Mouse (Mus musculus) intestine, postnatal 0 days (tissue): ENCODE results near the gene Sh3bp4. TPM values are rescaled to one million over a fixed set of nuclear protein-coding genes. Genes with fewer than 3 reads are reported as not detected.

Source experiments
- ATAC-seq: fragments of 200-750 bp; cut with Nextera tagmentation; 2 replicates; pipeline ENCODE4 v1.8.0; 2017; ENCODE audit warnings: mild to moderate bottlenecking, moderate TSS enrichment, moderate library complexity
- H3K27ac ChIP-seq: fragments of 300-500 bp; sonication (generic); 2 replicates; pipeline ENCODE4 v1.5.1; 2014; ENCODE audit warnings: mild to moderate bottlenecking, low read depth, low read length, moderate library complexity
- H3K27me3 ChIP-seq: fragments of 300-500 bp; sonication (generic); replicated peaks from 2 replicates; pipeline ENCODE4 v1.6.1; 2014; ENCODE audit warnings: low read length, mixed read lengths; ENCODE audit not compliant: control insufficient read depth, insufficient read depth
- H3K36me3 ChIP-seq: fragments of 300-500 bp; sonication (generic); 2 replicates; pipeline ENCODE4 v1.6.1; 2014; ENCODE audit warnings: mild to moderate bottlenecking, moderate library complexity; ENCODE audit not compliant: control insufficient read depth, insufficient read depth
- H3K4me1 ChIP-seq: fragments of 300-500 bp; sonication (generic); replicated peaks from 2 replicates; pipeline ENCODE4 v1.6.1; 2014; ENCODE audit warnings: antibody characterized with exemption, low read length, mixed read lengths; ENCODE audit not compliant: control insufficient read depth, insufficient read depth
- H3K4me2 ChIP-seq: fragments of 300-500 bp; sonication (generic); replicated peaks from 2 replicates; pipeline ENCODE4 v1.6.1; 2014; ENCODE audit warnings: low read depth, mild to moderate bottlenecking, moderate library complexity
- H3K4me3 ChIP-seq: fragments of 300-500 bp; sonication (generic); 2 replicates; pipeline ENCODE4 v1.5.1; 2014; ENCODE audit warnings: low read depth, low read length
- H3K9ac ChIP-seq: fragments of 300-500 bp; sonication (generic); 2 replicates; pipeline ENCODE4 v1.6.1; 2014; ENCODE audit warnings: mild to moderate bottlenecking, low read depth, low read length
- H3K9me3 ChIP-seq: fragments of 300-500 bp; sonication (generic); 2 replicates; pipeline ENCODE4 v1.6.1; 2016; ENCODE audit warnings: mixed run types; ENCODE audit not compliant: control insufficient read depth
- CTCF ChIP-seq: sonication (generic); IDR thresholded peaks from 2 replicates; pipeline ENCODE4 v1.5.1; 2016; ENCODE audit warnings: low read depth, mild to moderate bottlenecking, control low read depth, antibody characterized with exemption, moderate library complexity
- WGBS: fragments of 180-500 bp; shearing (Covaris S2); extraction: QIAGEN DNeasy Blood & Tissue Kit; methylation state at CpG from one replicate; pipeline ENCODE4 v1.1.7; 2014; 5-methylcytosine and 5-hydroxymethylcytosine counted together
- polyA plus RNA-seq: library from polyadenylated mRNA; unstranded; fragments of >200 nt; fragmentation: Nextera tagmentation; extraction: Ambion mirVana; gene quantifications from 2 replicates; pipeline ENCODE4 v1.2.1, GENCODE M21; 2015

The Sh3bp4 gene
- polyA plus RNA-seq, 1 experiment from 2014 or later = 6.1 TPM

DNA sequence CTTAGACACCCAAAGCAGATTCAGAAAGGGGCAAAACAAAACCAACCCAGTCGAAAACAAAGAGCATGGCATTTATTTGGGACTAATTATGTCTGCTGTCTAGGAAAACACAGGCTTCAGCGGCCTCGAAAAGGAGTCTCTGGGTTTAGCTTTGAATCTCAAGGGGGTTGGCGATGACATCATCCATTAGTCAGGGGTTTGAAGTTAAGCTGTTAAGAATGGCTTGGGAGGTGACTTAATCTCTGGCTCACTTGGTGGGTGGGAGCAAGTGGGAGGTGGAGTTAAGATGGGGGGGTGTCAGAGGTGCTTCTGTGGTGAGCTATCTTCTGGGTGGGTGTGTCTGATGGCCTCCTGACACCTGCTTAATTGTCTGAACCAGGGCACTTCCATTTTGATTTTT lies 117.9 kb downstream of the Sh3bp4 start:
- Histone ChIP-seq H3K4me3 (no peak overlapping the region), H3K4me2 (no peak overlapping the region), H3K27ac (no peak overlapping the region), H3K36me3 (no peaks in the 10 kb centered on the region), H3K4me1 (peaks cover 4% of the 10 kb centered on the region), H3K27me3 (no peaks in the 10 kb centered on the region), H3K9me3 (no peaks in the 10 kb centered on the region), H3K9ac (no peak overlapping the region)
- 62% methylated on average over 4 of the region's 4 CpGs for WGBS
- ATAC-seq = no peak
- no peak for TF ChIP-seq CTCF

DNA sequence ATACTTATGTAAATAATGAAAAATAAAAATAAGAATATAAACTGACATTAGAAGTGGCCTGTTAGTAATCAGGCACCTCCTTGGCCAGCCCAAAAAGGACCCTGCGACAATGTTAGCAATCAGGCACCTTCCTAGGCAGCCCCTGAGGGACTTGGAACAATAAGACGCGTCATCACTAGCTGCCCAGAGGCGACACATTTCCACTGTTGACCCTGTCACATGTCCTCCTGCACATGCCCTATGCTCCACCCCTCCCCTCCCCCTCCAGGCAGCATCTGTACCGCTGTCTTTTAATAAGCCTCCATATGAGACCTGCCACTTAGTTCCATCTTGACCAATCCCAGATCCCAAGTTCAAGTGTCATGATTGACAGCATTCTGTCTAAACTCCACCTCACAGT lies 119.0 kb downstream of the Sh3bp4 start:
- no peak overlapping the region for H3K4me2 ChIP-seq
- no peak for ATAC-seq
- no peaks in the 10 kb centered on the region for H3K36me3 ChIP-seq
- H3K27me3 ChIP-seq = no peaks in the 10 kb centered on the region
- H3K4me1 ChIP-seq = no peaks in the 10 kb centered on the region
- no peak for TF ChIP-seq CTCF
- H3K9me3 ChIP-seq = no peaks in the 10 kb centered on the region
- no peak overlapping the region for H3K9ac ChIP-seq
- 68% methylated on average over 5 of the region's 5 CpGs for WGBS
- H3K4me3 ChIP-seq = no peak overlapping the region
- no peak overlapping the region for H3K27ac ChIP-seq

DNA sequence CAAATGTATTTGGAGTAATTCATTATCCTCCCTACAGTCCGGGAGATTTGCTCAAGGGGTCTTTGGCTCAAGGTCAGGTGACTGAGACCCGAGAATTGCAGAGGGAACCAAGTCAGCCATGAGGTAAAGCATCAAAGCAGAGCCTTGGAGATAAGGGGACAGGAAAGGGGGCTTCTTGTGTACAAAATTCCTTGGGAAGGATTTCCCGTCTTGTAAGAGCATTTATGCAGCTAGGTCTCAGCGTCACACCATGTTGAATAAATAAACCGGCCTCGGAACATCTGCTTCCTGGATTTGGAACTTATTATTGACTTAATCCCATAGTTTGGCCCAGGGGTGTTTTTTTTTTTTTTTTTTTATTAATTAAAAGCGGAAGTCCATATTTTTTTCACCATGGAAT lies 120.4 kb downstream of the Sh3bp4 start:
- ATAC-seq = no peak
- Histone ChIP-seq H3K4me2 (no peak overlapping the region), H3K9ac (no peak overlapping the region), H3K4me1 (no peaks in the 10 kb centered on the region), H3K4me3 (no peak overlapping the region), H3K27me3 (no peaks in the 10 kb centered on the region), H3K27ac (no peak overlapping the region), H3K36me3 (no peaks in the 10 kb centered on the region), H3K9me3 (no peaks in the 10 kb centered on the region)
- 43% methylated on average over 7 of the region's 7 CpGs for WGBS
- TF ChIP-seq CTCF = no peak

DNA sequence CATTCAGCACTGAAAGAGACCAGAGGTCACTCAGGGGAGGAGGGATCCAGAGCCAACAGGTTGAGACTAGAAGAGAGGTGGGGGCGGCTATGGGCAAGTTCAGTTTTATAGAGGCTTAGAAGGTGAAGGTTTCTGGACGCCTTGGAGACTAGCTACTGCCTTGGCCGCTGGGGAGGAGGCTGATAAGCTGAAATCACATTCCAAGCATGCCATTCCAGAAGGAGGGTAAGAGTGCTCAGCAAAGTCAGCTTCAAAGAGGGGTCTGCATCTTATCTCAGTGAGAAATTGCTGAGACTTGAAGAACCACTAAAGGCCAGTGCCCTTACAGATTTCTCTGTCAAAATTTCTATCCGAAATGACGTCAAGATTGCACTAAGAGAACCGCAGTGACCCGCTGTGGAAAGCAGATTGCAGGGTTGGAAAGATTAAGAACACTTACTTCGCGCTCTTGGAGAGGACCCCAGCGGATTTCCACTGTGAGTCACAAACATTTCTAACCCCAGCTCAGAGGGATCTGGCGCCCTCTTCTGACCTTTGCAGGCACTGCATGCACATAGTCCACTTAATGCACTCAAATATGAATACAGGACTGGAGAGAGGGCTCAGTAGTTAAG lies 121.0 kb downstream of the Sh3bp4 start:
- Histone ChIP-seq H3K9me3 (no peaks in the 10 kb centered on the region), H3K36me3 (no peaks in the 10 kb centered on the region), H3K4me1 (no peaks in the 10 kb centered on the region), H3K4me2 (no peak overlapping the region), H3K9ac (no peak overlapping the region), H3K27ac (no peak overlapping the region), H3K4me3 (no peak overlapping the region), H3K27me3 (no peaks in the 10 kb centered on the region)
- 10% methylated on average over 11 of the region's 11 CpGs for WGBS
- peak; percentile 91 for TF ChIP-seq CTCF
- peak; percentile 32; the same call in 1 of the 2 replicates for ATAC-seq

DNA sequence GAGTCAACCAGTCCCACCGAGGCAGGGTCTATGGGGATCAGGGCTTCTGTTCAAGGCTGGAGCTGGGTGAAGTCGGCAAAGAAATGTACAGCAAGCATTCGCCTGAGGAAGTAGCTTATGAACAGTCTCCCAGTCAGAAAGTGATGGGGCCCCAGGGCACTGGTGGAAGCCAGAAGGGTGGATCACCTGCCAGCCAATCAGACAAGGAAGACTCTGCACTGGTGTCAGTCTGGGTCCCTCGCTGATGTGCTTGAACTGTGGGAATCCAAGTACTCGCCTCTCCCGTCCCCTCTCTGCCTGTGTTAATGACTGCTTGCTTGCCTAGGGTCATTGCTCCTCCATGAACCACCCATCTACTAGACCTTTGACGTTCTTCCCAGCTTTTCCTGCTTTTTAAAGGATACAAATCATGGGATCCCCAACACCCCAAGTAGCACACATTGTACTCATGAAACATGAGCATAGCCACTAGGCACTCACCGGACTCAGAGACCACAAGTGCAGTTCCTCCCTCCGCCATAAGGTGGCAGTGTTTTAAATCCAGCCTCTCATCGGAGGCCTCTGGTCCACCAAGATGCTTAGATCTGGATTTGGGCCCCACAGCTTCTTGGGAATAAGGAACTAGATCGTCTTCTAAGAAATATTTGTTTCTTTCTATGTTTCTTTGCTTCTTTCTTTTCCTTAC lies 122.5 kb downstream of the Sh3bp4 start:
- TF ChIP-seq CTCF = peak; percentile 83
- Histone ChIP-seq H3K4me1 (no peaks in the 10 kb centered on the region), H3K27me3 (no peaks in the 10 kb centered on the region), H3K9me3 (no peaks in the 10 kb centered on the region), H3K9ac (no peak overlapping the region), H3K4me3 (no peak overlapping the region), H3K4me2 (no peak overlapping the region), H3K27ac (no peak overlapping the region), H3K36me3 (no peaks in the 10 kb centered on the region)
- no peak for ATAC-seq
- WGBS = 70% methylated on average over 11 of the region's 11 CpGs

DNA sequence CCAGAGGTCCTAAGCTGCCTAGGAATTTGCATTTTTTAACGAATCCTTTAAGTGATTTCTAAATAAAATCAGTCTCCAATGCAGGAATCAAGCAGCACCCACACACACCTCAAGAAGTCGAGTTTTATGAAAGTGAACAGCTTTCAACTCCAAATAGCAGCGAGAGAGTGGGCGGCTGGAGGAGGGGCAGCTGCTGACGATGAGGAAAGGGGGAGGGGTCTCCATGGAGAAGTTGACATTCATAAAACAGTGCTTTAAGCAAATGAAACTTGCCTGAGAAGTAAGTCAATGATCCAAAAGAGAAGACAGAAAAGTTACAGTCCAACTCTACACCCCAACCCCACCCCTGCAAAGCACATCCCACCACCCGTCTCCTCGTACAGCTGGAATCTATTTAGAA lies 123.4 kb downstream of the Sh3bp4 start:
- H3K9ac ChIP-seq = no peak overlapping the region
- H3K27me3 ChIP-seq = no peaks in the 10 kb centered on the region
- no peak for TF ChIP-seq CTCF
- H3K4me3 ChIP-seq = no peak overlapping the region
- no peaks in the 10 kb centered on the region for H3K9me3 ChIP-seq
- 79% methylated on average over 7 of the region's 7 CpGs for WGBS
- H3K4me1 ChIP-seq = no peaks in the 10 kb centered on the region
- no peaks in the 10 kb centered on the region for H3K36me3 ChIP-seq
- no peak for ATAC-seq
- H3K4me2 ChIP-seq = no peak overlapping the region
- H3K27ac ChIP-seq = no peak overlapping the region
